Mouse (Mus musculus) retina, adult 2 months (tissue): ENCODE measurements around the gene Parp6.

ENCODE experiments used
- DNase-seq: peaks from one replicate; pipeline ENCODE4 v3.0.0-alpha.2; 2012; ENCODE audit warnings: low read depth, low spot score

Parp6 gene

DNA sequence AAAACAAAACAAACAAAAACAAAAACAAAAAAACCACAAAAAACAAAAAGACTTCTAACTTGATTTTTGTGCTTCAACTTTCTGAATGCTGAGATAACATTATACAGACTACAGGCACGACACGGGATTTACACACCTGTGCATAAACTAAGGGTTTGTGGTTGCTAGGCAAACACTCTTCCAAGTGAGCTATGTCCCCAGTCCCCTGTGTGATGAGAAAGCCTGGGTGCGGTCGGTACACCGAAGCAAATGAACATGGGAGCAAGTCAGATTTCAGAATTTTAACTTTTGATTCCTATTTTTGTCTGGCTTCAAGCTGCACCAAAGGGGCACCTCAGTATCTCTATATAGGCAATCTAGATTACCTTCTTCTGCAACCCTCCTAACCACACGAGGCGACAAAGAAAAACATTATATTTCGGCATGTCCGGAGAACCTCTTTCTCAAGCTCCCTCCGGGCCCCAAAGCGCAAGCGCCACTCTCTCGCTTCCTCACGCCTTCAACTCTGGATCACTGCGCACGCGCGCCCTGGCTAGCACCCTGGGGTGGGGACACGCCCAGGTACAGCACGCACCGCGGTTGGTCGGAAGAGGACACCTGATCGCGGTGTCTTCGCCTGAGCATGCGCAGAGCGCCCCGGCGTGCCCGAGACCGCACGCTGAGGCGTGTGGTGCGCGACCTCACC lies at the start of gene Parp6:
Gene Parp6, plus strand, starts transcription at position 663 of the 685 bp plus-strand sequence.
- peak; percentile 97 for DNase-seq

DNA sequence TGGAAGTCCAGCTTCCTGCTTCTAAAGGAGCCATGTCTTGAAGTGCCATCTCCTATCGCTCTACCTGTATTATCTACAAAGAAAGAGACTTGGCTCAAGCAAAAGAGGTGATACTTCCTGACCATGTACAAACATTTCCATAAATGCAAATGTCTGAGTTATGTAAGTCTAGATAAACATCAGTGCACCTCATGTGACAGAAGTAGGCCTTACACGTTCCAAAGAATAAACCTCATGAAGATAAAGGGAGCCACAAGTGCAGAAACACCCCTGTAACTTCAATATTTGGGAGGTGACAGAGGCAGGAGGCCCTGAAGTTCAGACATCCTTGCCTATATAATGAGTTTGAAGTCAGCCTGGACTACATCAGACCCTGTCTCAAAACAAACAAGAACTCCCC lies 45.2 kb upstream of the Parp6 start:
- DNase-seq: no peak

DNA sequence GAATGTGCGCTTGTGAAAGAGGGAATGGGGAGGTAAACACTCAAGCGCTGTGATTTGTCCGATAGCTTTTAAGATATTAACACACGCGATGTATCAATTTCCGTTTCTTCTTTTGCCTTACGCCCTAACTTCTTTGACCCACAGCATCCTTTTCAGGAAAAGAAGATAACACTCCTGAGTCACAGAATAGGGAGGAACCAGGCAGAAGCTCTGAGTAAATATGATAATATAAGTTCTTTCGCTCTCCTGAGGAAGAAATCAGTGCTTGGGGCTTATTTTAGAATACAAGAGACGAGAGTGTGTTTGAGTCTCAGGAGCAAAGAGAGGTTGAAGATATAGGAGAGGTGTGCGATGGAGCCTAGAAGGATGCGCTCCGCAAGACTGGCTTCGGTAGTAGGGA lies 39.7 kb upstream of the Parp6 start:
- no peak for DNase-seq

- peak; percentile 96 for DNase-seq
Observed at GRCm38 (mm10) chr9:59577844-59578504, 39.1 kb upstream of the Parp6 start, which contains the start of gene Celf6. Gene Celf6 (plus strand): TSS chr9:59577917.

GRCm38 (mm10) chr9:59578505-59578867 lies 38.6 kb upstream of the Parp6 start:
- peak; percentile 16 for DNase-seq

DNA sequence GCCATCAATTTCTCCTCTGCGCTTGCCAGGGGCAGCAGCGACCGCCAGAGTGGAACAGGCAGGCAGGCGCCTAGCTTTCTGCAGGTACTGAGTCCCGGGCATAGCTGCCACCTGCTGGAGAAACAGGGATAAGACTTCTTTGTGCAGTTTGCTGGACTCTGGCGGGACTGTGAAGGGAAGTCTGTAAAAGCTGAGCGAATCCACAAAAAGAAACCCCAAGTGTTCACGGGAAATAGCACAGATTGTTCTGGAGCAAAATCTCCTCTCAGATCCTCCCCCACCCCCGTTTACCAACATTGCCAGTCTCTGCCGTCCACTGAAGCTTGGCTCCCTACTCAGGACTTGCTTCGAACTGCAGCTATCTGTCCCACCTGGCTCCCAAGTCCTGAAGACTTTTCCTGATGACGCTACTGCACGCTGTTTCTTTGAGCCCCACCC lies 32.2 kb upstream of the Parp6 start:
- peak; percentile 33 for DNase-seq

DNA sequence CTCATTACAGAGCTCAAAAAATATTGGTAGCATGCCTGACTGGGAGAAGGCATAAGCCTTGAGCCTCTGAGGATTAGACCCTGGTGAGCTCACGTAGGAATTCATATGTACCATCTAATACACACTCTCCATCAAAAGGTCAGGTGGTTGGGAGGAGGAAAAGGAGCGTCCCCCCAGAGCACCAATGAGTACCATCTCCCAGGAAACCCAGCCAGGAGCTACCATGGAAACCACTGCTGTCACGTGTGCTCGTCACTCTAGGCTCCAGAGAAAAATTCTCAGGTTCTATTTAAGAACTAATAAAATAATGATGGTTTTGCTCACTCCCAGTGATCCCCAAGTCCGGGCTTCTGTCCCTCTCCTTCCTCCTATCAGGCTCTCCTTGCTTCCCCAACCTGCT lies 28.8 kb upstream of the Parp6 start:
- no peak for DNase-seq

- no peak for DNase-seq
Observed at GRCm38 (mm10) chr9:59588710-59589671, 28.1 kb upstream of the Parp6 start.

GRCm38 (mm10) chr9:59589703-59590439 lies 27.2 kb upstream of the Parp6 start:
- no peak for DNase-seq

DNA sequence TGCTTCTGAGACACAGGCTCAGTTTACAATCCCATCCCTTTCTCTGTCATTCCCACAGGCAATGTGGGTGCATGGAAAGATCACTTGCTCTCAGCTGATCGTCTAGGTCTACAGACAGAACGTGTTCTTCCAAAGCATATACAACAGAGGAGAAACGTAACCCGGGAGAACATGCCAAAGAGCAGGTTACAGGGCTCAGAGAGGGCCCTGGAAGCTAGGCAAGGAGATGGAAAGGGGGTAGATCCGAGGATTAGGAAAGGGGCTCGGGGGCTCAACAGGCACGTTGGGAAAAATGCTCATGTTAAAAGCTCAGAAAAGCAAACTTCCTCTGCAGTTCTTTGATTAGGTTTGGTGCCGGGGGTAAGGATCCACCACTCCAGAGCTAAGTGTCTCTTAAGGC lies 15.4 kb upstream of the Parp6 start:
- DNase-seq: no peak

DNA sequence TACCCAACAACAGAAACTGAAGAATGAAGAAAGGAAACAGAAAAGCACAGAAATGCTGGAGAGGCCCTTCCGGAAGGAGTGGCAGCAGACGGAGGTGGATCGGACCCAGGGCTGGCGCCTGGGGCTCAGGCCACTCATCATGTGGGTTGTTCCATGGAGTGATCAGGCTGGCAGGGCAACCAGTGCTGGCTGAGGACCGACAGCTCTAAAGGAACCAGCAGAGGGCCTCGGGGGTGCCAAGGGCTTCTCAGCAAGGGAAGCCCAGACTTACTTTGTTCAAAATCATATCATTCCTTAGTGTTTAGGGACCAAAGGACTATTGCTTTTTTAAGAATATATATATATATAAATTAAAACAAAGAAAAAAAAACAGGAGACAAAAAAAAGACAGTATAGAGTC lies 11.1 kb upstream of the Parp6 start:
- DNase-seq: no peak

GRCm38 (mm10) chr9:59610950-59611349 lies 6.1 kb upstream of the Parp6 start:
- no peak for DNase-seq

DNA sequence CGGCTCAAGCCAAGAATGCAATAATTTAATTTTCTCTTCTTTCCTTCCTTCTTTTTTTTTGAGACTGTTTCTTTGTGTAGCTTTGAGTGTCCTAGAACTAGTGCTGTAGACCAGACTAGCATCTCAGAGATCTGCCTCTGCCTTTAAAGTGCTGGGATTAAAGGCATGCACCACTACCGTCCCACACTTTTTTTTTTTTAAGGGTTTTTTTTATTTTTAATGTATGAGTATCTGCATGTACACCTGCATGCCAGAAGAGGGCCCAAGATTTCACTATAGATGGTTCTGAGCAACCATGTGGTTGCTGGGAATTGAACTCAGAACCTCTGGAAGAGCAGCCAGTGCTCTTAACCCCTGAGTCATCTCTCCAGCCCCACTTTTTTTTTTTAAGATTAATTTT lies 1.3 kb upstream of the Parp6 start:
- DNase-seq: no peak

DNA sequence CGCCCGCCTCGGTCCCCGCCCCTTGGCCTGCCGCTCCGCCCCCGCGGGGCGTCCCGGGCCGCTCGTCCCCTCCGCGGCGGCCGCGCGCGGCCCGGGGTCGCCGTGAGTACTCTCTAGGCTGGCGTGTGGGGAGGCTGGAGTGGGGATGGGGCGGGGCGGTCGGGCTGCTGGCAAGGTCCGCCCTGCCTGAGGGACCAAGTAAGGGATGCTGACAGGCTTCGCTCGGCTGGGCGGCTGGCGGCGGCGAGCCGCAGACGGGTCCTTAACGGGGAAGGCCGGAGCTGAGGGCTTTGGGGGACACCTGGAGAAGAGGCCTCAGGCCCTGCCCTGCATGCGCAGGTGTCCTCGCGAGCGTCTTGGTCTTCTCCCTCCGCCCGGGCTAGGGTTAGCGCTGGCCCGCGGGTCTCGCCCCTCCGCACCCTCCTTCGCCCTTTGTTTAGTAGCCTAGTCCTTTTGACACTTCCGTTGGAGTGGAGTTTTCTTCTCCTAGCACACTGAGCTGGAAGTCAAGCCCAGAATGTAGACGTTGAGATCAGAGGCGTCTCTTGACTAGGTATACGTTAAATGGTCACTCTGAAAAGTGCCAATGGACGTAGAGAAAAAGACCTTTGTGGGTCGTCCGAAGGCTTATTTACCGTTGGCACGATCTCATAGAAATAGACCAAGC lies 356 bp downstream of the Parp6 start:
- no peak for DNase-seq

DNA sequence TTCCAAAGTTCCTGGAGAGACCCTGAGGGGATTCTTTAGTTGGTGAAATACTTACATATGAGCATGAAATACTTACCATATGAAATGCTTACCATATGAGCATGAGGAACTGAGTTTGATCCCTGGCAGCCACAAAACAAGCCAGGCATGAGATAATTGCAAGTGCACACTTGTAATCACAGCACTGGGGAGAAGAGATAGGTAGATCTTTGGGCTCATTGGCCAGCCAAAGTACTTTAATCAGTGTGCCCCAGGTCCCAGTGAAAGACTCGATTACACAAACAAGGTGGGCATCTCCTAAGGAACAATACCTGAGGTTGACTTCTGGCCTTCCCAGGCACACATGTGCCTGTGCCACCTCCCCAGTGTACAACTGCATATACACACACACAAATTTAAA lies 21.3 kb downstream of the Parp6 start:
- no peak for DNase-seq

- no peak for DNase-seq
Observed at GRCm38 (mm10) chr9:59639936-59640335, 22.9 kb downstream of the Parp6 start.

DNA sequence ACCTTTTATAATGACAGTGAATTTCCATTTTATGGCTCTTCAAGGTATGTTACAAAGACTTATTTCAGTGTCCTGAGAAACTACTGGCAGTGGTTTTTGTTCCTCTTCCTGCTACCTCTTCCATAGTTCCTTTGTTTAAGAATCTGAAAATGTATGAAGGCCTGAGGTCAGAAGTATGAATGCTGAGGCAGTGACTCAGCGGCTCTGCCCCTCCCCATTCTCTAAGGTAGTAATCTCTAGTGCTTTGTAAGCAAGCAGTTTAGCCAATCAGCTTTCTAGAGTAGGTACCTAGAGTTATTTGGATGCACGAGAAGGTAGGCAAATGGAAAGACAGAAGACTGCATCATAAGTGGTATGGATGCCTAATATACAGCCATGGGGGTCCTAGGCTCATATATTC lies 24.2 kb downstream of the Parp6 start:
- DNase-seq: no peak

- DNase-seq: no peak
Observed at GRCm38 (mm10) chr9:59649911-59650310, 32.8 kb downstream of the Parp6 start.

- DNase-seq: no peak
Observed at GRCm38 (mm10) chr9:59653371-59653770, 36.3 kb downstream of the Parp6 start.

DNA sequence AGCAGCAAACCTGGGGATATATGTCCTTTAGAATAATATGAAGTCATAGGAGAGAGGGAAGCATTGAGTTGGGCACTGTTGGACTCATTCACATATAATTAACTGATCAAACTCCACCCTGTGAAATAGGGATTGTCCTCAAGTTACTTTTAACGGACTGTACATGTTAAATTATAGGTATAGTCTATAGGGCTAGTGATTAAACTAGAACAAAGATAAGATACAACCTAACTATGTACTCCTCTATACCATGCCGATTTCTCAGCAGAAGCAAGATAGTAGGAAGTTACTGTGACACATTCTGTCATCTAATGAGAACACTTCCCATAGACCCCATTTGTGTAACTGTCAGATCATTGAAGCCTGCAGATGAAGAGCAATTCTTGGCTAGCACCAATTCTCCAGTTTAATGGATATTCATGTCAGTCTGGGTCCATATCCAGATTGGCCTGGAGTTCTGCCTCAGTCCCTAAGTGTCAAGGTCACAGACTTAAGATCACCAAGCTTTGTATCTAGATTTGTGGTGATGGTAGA lies 37.4 kb downstream of the Parp6 start:
- no peak for DNase-seq
